Mouse (Mus musculus): ENCODE data around the gene Cfap161.

Cfap161 gene

GRCm38 (mm10) chr7:83801483-83801875, 6.8 kb upstream of the Cfap161 start:
- DNase-seq = no peak

DNA sequence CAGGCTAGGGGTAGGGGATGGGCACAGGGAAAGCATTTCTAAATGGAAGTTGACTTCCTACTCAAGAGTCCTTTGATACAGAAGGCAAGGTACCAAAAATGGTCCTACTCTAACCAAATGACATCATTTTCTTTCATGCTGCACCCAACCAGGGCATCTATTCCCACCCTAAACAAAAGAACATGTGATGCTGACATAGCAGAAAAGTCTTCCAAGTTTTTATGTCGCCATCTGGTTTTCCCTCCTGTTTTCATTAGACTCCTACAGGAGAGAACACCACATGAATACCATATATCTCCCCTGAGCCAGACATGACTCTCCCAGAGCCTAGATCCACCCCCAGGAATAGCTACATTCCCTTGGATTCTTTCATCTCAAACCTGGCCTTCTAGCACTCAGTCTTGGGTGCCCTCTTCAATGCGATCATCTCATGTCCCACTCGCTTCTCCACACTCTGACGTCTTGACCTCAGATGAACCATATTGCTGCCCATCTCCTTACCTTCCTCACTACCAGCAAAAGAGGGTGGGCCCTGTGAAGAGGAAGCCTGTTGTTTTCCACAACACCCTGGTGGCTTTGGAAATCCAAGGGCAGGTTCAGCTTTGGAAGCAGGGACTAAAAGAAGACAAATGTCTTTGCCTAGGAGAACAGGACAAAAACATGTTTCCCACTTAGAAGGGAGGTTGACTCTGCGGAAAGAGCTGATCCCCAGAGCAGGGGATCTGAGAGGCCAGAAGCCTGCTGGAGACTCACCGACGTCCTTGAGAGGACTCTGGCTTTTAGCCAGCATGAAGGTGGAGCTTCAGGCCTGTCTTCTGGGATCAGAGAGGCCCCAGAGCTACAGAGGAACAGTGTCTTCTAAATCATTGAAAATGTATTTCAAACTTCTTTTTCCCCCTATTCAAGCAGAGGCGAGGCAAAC, 6.1 kb upstream of the Cfap161 start:
- DNase-seq = no peak

GRCm38 (mm10) chr7:83800071-83800470, 5.4 kb upstream of the Cfap161 start:
- peak; percentile 19 for DNase-seq

- no peak for DNase-seq
Observed at GRCm38 (mm10) chr7:83798004-83798403, 3.3 kb upstream of the Cfap161 start.

DNA sequence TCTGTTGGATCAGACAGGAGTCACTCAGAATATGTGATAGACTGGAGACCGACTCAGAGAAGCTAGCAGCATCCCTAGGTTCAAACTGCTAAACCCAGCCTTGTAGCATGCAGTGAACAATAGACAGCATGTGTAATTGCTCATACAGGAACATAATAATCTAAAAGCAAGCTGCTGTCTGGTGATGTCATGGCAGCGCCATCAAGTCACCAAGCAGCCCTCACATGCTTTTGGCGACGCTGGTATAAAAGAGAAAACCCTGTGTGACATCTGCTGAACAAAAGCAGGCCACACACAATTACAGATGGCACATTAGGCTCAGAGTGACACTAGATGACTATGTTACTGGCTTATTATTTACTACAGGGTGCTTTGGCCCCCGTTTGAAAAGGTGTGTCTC, 1.5 kb upstream of the Cfap161 start:
- DNase-seq = no peak

GRCm38 (mm10) chr7:83794006-83794683, 535 bp downstream of the Cfap161 start:
- DNase-seq = no peak

DNA sequence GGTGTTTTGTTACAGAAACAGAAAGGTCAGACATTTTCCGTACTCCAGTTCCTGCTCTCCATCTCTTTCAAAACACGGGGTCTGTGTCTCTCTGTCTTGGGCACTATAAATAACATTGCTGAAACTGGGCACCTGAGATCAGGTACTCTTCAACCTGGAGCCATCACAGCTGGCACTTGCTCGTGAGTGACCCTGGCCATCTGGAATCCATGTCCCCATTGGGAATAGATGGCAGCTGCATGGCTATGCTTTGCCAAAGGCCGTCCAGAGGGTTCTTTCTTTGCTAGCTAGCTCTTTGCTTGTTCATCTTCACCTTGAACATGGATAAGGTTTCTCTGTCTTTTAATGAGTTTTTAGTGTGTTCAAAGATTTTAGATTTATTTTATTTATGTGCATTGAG, 13.8 kb downstream of the Cfap161 start:
- no peak for DNase-seq

DNA sequence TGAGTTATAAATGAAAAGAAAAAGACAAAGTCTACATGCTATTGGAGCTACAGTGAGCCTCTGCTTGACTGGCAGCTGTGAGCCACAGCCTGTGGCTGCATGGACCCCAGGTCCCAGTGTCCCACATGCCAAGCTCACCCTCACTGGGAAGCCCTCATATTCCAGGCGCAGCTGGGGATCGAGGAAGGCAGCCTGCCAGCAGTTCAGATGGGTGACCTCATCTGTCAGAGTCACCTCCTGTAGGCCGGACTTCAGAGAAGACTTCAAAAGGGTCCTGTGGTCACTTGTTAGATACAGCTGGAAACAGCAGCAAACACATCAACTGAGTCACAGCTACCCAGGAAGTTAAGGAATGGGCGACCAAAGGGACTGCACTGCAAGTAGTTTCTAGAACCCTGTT, 14.7 kb downstream of the Cfap161 start:
- DNase-seq = peak; percentile 51

DNA sequence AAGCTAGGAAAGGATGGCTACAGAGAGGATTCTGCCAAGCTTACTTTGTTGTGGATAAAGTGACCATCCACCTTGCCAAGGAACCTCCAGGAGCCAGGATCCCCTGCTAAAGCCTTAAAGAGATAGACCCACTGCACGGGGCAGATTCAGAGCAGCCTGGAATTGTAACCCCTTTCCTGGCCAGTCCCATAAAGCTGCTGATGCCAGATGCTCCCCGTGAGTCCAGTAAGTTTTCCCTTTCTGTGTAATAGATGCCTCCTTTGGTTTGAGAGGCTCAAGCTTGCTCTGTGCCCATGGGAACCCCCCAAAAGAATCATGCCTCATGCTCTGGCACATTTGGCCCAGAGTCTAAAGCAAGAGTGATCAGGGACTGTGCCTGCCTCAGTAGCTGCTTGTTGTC, 15.7 kb downstream of the Cfap161 start:
- DNase-seq = no peak

GRCm38 (mm10) chr7:83778516-83778915, 16.2 kb downstream of the Cfap161 start:
- no peak for DNase-seq

DNA sequence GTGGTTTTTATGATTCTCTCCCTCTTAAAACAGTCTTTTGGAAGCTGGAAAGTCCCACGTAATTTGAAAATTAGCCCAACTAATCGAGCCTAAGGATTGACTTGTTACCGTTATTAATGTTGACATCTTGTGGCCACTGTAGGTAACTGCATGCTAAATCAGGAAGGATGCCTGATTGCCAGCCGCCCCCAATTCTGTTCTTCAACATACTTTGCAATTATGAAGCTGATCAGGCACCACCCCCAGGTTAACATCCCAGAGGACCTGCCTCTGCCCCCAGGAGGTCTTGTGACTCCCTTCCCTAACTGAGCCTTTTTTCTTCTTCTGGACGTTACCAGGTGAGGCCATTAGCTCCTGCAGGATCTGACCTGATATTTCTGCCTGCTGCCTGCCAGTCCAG, 20.0 kb downstream of the Cfap161 start:
- DNase-seq = peak; percentile 64

DNA sequence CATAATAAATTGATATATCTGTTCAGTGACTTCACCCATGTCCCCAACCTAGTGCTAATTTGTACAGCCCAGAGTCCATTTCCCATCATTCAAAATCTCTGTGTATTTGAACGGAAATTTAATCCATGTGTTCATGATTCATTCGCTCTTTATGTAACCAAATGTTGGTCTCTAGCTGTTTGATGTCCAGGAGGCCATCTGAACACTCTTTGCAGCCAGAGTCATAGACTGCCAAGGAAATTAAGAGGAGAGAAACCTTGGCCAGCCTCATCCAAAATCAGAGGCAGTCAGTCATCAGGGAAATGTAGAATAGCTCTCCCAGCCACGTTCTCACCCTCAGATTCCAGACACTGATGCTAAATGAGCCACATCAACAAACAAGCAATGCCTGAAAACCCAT, 31.0 kb downstream of the Cfap161 start:
- DNase-seq = no peak

GRCm38 (mm10) chr7:83762336-83762735, 32.3 kb downstream of the Cfap161 start:
- DNase-seq = no peak

DNA sequence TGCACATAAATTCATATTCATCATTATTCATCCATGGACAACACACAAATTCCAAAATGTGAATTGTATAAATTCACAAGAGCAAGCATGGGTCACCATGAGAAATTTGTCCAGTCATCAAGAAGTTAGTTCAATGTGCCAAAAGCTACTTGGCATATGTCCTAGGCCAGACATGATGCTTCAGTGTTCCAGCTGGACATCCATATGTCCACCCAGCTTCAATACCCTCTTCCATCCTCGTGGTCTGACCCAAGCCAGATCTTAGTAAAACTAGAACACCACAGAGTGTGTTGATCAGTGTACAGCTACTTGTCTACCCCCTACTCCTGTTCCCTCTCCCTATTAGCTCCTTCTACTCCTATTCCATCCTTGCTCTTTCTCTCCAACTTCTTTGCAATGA, 43.6 kb downstream of the Cfap161 start:
- DNase-seq = no peak

- DNase-seq = no peak
Observed at GRCm38 (mm10) chr7:83748405-83748804, 46.3 kb downstream of the Cfap161 start.

DNA sequence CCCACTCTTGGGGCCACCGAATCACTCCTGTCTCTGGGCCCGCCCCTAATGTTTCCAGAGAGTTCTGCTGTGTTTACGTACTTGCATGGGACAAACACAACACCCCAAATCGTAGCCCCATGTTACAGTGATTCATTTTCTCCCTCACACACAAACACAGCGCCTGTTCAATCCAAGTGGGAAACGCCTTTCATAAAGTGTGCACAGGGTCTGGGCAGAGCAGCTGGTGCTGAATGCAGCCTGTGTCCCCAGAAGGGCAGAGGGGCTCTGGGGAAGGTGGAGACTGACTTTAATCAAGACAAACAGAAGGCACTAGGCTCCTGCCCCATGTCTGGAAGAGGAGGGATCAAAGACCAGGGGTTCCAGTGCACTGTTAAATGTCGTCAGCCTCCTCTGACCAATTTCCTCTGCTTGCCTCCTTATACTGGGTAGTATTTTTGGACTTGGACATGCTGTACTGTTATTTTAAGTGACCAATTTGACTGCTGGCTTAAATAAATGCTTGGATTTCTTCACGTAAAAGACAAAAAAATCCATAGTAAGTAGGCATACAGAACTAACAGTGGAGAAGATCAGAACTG, 48.5 kb downstream of the Cfap161 start:
- DNase-seq = no peak

DNA sequence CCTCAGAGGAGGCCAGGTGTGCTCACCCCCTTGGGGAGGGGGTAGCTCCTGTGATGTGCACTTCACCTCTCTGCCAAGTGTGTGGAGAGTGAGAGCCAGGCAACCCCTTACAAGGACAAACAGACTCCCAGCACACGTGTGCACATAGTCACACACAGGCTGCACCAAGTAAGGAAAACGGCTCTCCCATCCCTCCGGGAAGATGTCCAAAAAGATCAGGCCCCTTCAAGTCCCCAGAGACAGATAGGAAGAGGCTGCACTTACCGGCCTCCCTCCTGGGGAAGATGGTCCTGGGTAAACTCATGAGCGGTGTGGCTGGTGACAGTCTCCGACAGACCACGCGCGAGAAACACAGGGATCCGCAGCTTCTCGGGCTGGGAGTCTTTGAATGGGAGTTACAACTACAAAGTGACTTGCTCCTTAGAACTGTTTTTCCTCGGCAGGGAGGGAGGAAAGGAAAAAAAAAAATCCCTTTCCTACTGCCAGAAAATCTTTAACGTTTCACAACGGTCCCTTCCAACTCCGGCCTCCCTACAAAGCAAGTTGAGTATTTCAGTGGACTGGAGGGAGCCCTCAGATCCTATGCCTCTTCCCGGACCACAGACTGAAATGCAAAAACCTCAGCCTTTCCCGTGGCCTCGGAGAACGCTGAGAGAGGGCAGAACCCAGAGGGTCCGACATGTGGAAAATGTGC, 49.1 kb downstream of the Cfap161 start, which contains the start of gene Il16:
Gene Il16 (minus strand): TSS at position 314 of the 694 bp plus-strand sequence.
- no peak for DNase-seq

- DNase-seq = no peak
Observed at GRCm38 (mm10) chr7:83745065-83745412, 49.6 kb downstream of the Cfap161 start.

- DNase-seq = no peak
Observed at GRCm38 (mm10) chr7:83744250-83744649, 50.4 kb downstream of the Cfap161 start.

- DNase-seq = no peak
Observed at GRCm38 (mm10) chr7:83742690-83743089, 52.0 kb downstream of the Cfap161 start.

DNA sequence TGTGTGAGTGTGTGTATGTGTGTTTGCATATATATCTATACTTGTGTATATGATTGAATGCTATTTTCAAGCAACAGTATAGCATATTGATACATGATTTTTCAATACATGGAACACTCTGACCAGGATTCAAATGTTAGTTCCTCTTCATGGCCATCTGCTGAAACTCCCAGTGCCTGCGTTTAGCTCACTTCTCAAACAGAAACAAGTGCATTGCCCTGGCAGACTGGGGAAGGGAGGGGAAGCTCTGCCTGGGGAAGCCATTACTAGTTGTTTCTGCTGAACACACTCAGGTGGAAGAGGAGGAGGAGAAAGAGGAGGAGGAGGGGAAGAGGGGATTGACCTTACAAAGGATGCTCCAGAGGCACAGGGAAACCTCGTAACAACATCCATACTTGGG, 52.7 kb downstream of the Cfap161 start:
- DNase-seq = no peak

DNA sequence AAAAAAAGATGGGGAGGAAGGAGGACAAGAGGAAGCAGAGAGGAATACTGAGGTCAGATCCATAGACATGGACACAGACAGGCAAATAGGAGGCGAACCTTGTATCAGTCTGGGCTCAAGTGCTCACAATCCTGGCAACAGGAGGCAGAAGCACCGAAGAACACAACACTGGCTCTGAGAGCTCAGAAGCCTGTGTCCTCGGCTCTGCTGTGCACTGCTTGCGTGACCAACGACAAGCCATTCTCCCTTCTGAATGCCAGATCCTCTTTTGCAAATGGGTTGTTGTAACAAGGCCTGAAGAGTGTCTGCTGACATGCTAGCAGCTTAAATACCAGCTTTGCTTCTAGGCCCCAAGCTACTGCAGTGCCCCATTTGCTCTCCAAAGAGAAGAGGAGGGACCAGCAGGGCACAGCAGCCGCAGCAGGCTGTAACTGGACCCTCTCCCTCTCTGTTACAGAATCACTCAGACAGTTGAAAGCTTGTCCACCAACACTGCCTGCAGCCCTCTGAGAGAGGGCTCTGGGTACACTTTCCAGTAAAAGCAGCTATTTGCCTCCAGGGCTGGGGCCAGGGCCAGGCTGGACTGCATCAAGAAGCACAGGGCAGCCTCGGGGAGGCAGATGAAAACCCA, 54.9 kb downstream of the Cfap161 start:
- peak; percentile 35 for DNase-seq

All from lung, postnatal 10 days (tissue).